Mouse (Mus musculus): Measurements from ENCODE around the gene Bmx. TPM values are rescaled to one million over a fixed set of nuclear protein-coding genes. Genes with fewer than 3 reads are reported as not detected.

Gene Bmx
- 1 to 10 TPM; 1.0 to 1.7 TPM for total RNA-seq (2021)
- long read RNA-seq, experiment 1: 0 reads
- long read RNA-seq, experiment 2, partial matches to known transcripts: 0 of 1 reads
- long read RNA-seq, experiment 2, other reads (novel, unspliced or antisense): 0 of 1 reads

- no peak for DNase-seq (ENCODE audit: low spot score in 2 of 2)
These were observed at the start of gene Bmx for GRCm38 (mm10) chrX:164258057-164258456. TSS of gene Bmx (minus strand) at chrX:164258193.

GRCm38 (mm10) chrX:164306250-164306649, 48.3 kb upstream of the Bmx start:
- DNase-seq (ENCODE audit: low spot score in 2 of 2): no peak

DNA sequence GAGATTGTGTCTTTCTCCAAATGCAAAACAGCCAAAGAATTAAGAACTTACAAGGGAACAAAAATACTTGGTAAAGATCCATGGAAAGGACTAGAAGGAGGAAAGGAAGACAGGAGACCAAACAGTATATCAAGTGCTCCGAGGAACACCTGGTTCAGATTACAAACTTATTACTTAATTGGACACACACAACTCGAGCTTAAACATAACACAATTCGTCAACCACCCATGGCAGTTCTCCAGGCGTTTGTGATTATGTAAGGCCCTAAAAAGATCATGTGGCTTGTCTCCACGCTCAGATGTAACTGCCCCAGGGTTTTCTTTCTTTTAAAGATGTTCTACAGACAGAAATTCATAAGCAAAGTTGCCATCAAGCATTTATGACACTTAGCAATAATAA, 33.2 kb upstream of the Bmx start:
- no peak for DNase-seq (ENCODE audit: low spot score in 2 of 2)

DNA sequence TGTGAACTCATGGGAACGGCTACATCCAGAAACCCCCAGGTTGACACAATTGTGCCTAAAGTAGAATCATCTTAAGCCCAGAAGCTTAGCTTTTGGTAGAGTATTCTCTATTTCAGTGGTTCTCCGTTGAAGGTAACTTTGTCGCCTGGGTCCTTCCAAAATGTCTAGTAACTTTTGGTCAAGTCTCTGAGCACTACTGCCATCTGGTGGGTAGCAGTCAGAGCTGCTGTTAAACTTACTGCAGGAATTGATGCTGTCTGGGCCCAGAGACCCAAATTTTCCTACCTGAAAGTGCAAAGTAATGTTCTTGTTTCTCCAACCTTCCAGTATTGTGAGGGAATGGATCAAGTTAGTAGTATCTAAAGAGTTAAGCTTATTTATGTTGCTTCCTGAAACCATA, 29.1 kb upstream of the Bmx start:
- no peak for DNase-seq (ENCODE audit: low spot score in 2 of 2)

DNA sequence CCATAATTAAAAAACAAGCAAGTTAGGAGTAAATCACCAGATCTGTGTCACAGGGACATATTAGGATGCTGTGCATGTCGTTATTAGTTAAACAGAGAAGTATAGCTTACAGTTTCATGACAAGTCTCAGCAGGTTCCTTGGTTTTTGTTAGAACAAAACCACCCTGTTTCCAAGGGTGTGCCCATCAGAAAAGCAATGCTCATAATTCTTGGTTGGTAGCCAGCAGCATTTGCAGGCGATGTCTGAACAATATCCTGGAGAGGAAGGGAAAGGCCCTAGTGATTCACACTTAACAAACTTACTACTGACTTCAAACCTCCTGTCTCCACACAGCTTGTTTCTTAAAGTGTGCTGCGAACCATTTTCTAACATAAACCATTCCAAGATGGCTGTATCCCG, 25.8 kb upstream of the Bmx start:
- DNase-seq (ENCODE audit: low spot score in 2 of 2): no peak

- DNase-seq (ENCODE audit: low spot score in 2 of 2): no peak
These were observed 23.1 kb upstream of the Bmx start for GRCm38 (mm10) chrX:164280918-164281647.

- no peak for DNase-seq (ENCODE audit: low spot score in 2 of 2)
These were observed 17.5 kb upstream of the Bmx start for GRCm38 (mm10) chrX:164275536-164275935.

DNA sequence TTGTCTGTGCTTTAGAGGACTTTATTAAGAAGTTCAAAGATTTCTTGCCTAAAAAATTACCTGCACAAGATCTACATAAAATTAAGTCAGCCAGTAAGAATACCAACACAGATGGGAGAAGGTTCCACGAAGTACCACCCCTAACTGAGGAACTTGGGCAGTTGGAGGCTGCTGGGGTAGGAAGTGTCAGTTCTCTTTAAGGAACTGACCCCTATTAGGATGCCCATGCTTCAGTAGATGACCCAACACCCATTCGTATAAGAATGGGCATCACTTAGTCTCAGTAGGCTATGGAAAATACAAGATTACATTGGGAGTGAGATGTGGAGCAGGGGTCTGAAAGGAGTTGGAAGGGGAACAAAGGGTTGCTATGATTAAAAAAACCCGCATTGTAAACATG, 12.6 kb upstream of the Bmx start:
- no peak for DNase-seq (ENCODE audit: low spot score in 2 of 2)

- peak; percentile 4 to 8 for DNase-seq (ENCODE audit: low spot score in 2 of 2)
These were observed 11.3 kb upstream of the Bmx start, which contains the start of gene Pir for GRCm38 (mm10) chrX:164269285-164269761. TSS of gene Pir (plus strand) at chrX:164269371.

- no peak for DNase-seq (ENCODE audit: low spot score in 2 of 2)
These were observed 6.9 kb upstream of the Bmx start for GRCm38 (mm10) chrX:164264861-164265260.

DNA sequence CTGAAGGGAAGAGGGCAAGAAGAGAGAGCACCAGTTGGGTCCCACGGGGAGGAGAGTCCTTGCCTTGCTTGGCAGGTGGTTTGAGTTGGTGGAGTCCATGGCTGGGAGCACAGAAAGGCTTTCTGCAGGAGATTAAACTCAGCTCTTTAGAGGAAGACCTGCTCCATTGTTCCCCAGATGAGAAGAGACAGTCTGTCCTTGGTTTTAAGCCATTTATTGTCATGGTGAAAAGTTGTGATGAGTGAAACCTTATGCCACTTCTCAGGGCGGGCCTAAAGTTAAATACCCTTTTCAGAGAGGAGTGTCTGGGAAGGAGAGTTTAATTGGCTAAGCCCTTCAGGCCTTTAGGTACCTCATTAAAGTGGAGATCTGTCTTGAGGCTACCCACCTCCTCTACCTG, 4.3 kb upstream of the Bmx start:
- DNase-seq (ENCODE audit: low spot score in 2 of 2): no peak

- no peak for DNase-seq (ENCODE audit: low spot score in 2 of 2)
These were observed 669 bp upstream of the Bmx start for GRCm38 (mm10) chrX:164258662-164259061.

GRCm38 (mm10) chrX:164256527-164256926, 1.5 kb downstream of the Bmx start:
- DNase-seq (ENCODE audit: low spot score in 2 of 2): no peak

DNA sequence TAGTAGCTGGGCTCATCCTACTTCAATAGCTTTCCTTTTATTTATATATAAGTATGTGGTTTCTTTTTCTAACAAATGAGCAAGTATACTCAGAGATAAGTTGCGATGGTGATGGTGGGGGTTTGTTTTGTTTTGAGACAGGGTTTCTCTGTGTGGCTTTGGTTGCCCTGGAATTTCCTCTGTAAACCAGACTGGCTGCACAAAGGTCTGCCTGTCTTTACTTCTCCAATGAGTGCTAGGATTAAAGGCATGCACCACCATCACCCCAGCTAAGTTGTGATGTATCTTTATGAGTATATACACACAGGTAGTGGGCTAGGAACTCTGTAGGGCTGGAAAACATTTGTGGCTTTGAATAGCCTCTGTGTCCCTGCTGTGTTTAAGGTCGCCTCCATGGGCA, 11.3 kb downstream of the Bmx start:
- DNase-seq (ENCODE audit: low spot score in 2 of 2): no peak

DNA sequence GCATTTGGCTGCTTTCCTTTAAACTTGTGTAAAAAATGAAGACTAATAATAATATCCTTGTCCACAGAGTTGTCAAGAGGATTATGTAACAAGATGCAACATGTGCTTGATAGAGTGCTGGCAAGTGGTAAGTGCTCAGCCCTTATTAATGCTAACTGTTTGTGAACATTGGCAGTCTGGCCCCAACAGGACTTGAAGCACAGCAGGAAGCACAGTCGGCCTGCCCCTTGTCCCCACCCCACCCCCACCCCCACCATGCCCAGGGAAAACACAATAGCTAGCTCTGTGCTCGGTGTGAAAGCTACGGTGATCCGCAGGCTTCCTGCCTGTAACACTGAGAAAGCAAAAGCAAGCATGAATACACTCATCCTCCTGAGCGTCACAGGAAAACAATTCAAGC, 12.3 kb downstream of the Bmx start:
- no peak for DNase-seq (ENCODE audit: low spot score in 2 of 2)

GRCm38 (mm10) chrX:164233380-164233779, 24.6 kb downstream of the Bmx start:
- DNase-seq (ENCODE audit: low spot score in 2 of 2): no peak

DNA sequence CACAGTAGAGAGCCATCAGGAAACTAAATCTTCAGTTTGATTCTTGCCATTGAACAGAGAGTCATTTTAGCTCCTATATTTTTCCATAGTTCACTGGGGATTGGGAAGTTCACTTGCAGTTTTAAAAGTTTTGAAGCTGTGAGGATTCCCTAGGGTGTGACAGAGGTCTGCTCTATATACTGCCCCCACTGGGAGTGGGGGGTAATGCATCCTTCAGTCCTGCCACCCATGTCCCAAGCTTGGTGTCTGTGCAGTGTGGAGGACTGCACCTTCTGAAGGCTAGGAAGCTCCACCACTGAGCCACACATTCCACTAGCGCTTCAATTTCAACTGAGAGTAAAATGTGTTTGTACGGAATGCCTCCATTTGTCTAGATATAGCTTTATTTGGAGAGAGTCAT, 36.0 kb downstream of the Bmx start:
- no peak for DNase-seq (ENCODE audit: low spot score in 2 of 2)

DNA sequence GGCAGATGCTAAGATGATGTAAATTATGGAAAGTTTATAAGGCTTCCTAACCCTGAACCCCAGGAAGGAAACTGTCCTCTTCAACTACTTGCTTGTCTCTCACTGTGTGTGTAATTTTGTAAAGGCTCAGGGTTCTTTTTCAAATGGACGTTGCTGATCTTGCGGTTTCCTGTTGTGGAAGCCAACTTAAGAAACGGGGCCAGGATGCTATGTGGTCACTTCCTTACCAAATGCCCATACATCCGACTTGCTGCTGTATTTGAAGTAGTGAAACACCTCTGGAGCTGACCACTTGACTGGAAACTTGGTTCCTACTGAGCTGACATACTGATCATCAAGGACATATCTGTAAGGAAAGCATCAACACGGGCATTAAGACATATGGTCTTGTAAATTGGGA, 57.4 kb downstream of the Bmx start:
- DNase-seq (ENCODE audit: low spot score in 2 of 2): no peak

DNA sequence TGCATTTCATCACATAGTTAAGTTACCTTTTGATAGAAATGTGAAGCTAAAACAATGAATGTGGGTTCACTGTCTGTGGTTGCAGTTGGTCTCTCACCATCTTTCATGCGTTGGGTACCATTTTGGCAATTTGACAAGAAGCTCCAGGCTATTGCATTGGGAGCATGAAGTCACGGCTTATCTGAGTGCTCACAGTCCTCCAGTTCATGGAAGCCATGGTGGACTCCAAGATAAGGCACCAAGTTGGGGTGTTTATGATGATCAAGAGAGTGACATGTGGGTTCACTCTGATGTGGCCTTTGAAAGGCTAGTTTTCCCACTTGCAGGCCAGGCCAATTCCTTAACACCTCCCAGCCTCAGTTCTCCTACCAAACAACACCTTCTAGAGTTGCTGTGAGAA, 60.3 kb downstream of the Bmx start:
- no peak for DNase-seq (ENCODE audit: low spot score in 2 of 2)

DNA sequence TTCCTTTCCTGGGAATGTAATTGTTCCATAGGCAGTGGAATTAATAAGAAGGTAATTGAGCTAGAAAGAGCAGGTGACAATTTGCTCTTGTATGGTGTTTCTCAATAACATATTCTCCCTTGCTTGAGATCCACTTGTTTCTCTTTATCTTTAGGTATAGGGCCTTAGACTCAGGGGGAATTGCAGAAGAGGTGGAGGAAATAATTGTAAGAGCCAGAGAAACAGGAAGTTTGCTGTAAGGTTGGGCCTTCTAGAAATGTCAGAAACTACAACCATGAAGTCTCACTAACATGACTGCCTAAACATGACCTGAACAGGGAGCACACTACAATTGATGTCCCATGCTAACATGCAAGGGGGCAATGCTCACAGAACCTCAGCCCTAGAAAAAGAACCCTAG, 68.1 kb downstream of the Bmx start:
- no peak for DNase-seq (ENCODE audit: low spot score in 2 of 2)

DNA sequence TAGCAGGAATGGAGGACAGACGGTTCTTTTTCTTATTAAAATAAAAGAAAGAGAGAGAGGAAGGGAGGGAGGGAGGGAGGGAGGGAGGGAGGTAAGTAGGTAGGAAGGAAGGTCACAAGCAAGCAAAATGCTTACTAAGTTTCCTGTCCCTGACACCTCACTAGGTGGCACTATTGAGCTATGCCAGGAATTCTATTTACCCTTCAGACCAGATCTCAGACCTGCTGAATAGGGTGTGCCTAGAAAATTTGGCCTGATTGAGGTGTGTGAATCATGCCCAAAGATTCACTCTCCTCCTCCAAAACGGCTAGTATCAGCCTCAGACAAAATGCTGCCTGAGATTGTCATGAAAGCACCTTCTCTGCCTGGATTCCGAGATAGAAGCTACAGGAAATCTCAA, 74.1 kb downstream of the Bmx start:
- DNase-seq (ENCODE audit: low spot score in 2 of 2): no peak

- DNase-seq (ENCODE audit: low spot score in 2 of 2): peak in 1 of 2 experiments; percentile 12
These were observed 78.2 kb downstream of the Bmx start for GRCm38 (mm10) chrX:164179746-164180145.

- no peak for DNase-seq (ENCODE audit: low spot score in 2 of 2)
These were observed 79.1 kb downstream of the Bmx start for GRCm38 (mm10) chrX:164178856-164179255.

Measured in adrenal gland, postnatal 4 days (tissue).